Mouse (Mus musculus) hindbrain, postnatal 0 days (tissue): Measurements from ENCODE around the gene Ftsj1. TPM values are rescaled to one million over a fixed set of nuclear protein-coding genes. Genes with fewer than 3 reads are reported as not detected.
A peak's percentile ranks its signal among the peaks of the same experiment; 100 is the strongest.

Experiments
- ATAC-seq: fragments of 200-750 bp; cut with Nextera tagmentation; 2 replicates; pipeline ENCODE4 v1.8.0; 2017; ENCODE audit warnings: mild to moderate bottlenecking, moderate TSS enrichment, moderate library complexity
- DNase-seq: peaks from one replicate; pipeline ENCODE4 v3.0.0-alpha.2; 2015; ENCODE audit warnings: low spot score
- H3K27ac ChIP-seq: fragments of 300-500 bp; sonication (generic); 2 replicates; pipeline ENCODE4 v1.5.1; 2014; ENCODE audit warnings: mild to moderate bottlenecking
- H3K27me3 ChIP-seq: fragments of 300-500 bp; sonication (generic); 2 replicates; pipeline ENCODE4 v1.6.1; 2014; ENCODE audit warnings: low read length, mixed read lengths; ENCODE audit not compliant: insufficient read depth
- H3K36me3 ChIP-seq: fragments of 300-500 bp; sonication (generic); 2 replicates; pipeline ENCODE4 v1.6.1; 2014; ENCODE audit warnings: low read length, mixed read lengths; ENCODE audit not compliant: insufficient read depth
- H3K4me1 ChIP-seq: fragments of 300-500 bp; sonication (generic); 2 replicates; pipeline ENCODE4 v1.6.1; 2014; ENCODE audit warnings: antibody characterized with exemption, low read length, mixed read lengths; ENCODE audit not compliant: insufficient read depth
- H3K4me2 ChIP-seq: fragments of 300-500 bp; sonication (generic); 2 replicates; pipeline ENCODE4 v1.6.1; 2014; ENCODE audit warnings: low read depth, mild to moderate bottlenecking, low read length, moderate library complexity, mixed read lengths
- H3K4me3 ChIP-seq: fragments of 300-500 bp; sonication (generic); 2 replicates; pipeline ENCODE4 v1.5.1; 2014; ENCODE audit warnings: low read length
- H3K9ac ChIP-seq: fragments of 300-500 bp; sonication (generic); replicated peaks from 2 replicates; pipeline ENCODE4 v1.6.1; 2014; ENCODE audit warnings: mild to moderate bottlenecking, low read length, moderate library complexity, mixed read lengths
- H3K9me3 ChIP-seq: fragments of 300-500 bp; sonication (generic); 2 replicates; pipeline ENCODE4 v1.6.1; 2016; ENCODE audit warnings: low read length, mixed read lengths
- CTCF ChIP-seq: IDR thresholded peaks from 2 replicates; pipeline ENCODE4 v1.5.1; 2016; ENCODE audit warnings: antibody characterized with exemption, control low read depth, low read depth
- WGBS: fragments of 180-500 bp; shearing (Covaris S2); extraction: QIAGEN DNeasy Blood & Tissue Kit; methylation state at CpG from one replicate; pipeline ENCODE4 v1.1.7; 2014; 5-methylcytosine and 5-hydroxymethylcytosine counted together
- polyA plus RNA-seq: library from polyadenylated mRNA; unstranded; fragments of >200 nt; fragmentation: Nextera tagmentation; extraction: Ambion mirVana; gene quantifications from 2 replicates; pipeline ENCODE4 v1.2.1, GENCODE M21; 2015
- total RNA-seq: library from RNA; depleted of rRNA; stranded (reverse); fragments of >200 nt; gene quantifications from 2 replicates; pipeline ENCODE4 v1.2.3, GENCODE M21; 2014

Gene Ftsj1
- total and polyA plus RNA-seq, 2 experiments from 2014 or later, result 39.8 to 44.4 TPM

GRCm38 (mm10) chrX:8206015-8206693 lies 46.1 kb downstream of the Ftsj1 start, which contains the start of gene Porcn:
Gene Porcn, minus strand, starts transcription at chrX:8206525.
- no peaks in the 10 kb centered on the region for H3K9me3 ChIP-seq
- H3K4me2 ChIP-seq, result peak within 1 kb of the TSS; percentile 60
- no peaks in the 10 kb centered on the region for H3K27me3 ChIP-seq
- TF ChIP-seq CTCF, result no peak
- DNase-seq (peak; percentile 89), ATAC-seq (peak; percentile 95)
- H3K27ac ChIP-seq, result peak within 1 kb of the TSS; percentile 74
- 23% methylated on average over 46 of the region's 46 CpGs for WGBS
- H3K36me3 ChIP-seq, result no peaks in the 10 kb centered on the region
- peak within 1 kb of the TSS; percentile 64 for H3K9ac ChIP-seq
- H3K4me3 ChIP-seq, result peak within 1 kb of the TSS; percentile 54
- 0 out of 2 replicates have a peak, but pooled peaks cover 2% of the 10 kb centered on the region for H3K4me1 ChIP-seq

GRCm38 (mm10) chrX:8205551-8205950 lies 46.7 kb downstream of the Ftsj1 start:
- Histone ChIP-seq H3K4me1 (0 out of 2 replicates have a peak, but pooled peaks cover 2% of the 10 kb centered on the region), H3K4me2 (peak overlapping the region; percentile 60), H3K27me3 (no peaks in the 10 kb centered on the region), H3K4me3 (peak overlapping the region; percentile 54), H3K9me3 (no peaks in the 10 kb centered on the region), H3K27ac (peak overlapping the region; percentile 74), H3K9ac (peak overlapping the region; percentile 64), H3K36me3 (no peaks in the 10 kb centered on the region)
- no peak for TF ChIP-seq CTCF
- DNase-seq, result peak; percentile 12
- WGBS, result 37% methylated on average over 7 of the region's 7 CpGs
- peak; percentile 48 for ATAC-seq

GRCm38 (mm10) chrX:8205088-8205487 lies 47.1 kb downstream of the Ftsj1 start:
- no peak overlapping the region for H3K4me3 ChIP-seq

GRCm38 (mm10) chrX:8204076-8204475 lies 48.1 kb downstream of the Ftsj1 start:
- ATAC-seq, result no peak
- no peaks in the 10 kb centered on the region for H3K27me3 ChIP-seq
- no peak overlapping the region for H3K9ac ChIP-seq
- no peak overlapping the region for H3K4me3 ChIP-seq
- H3K4me1 ChIP-seq, result 0 out of 2 replicates have a peak, but pooled peaks cover 2% of the 10 kb centered on the region
- no peaks in the 10 kb centered on the region for H3K9me3 ChIP-seq
- WGBS, result 85% methylated on average over 10 of the region's 10 CpGs
- no peak overlapping the region for H3K27ac ChIP-seq
- DNase-seq, result no peak
- no peaks in the 10 kb centered on the region for H3K36me3 ChIP-seq
- TF ChIP-seq CTCF, result no peak
- H3K4me2 ChIP-seq, result no peak overlapping the region

More at GRCm38 (mm10) chrX:8205088-8205487, 47.1 kb downstream of the Ftsj1 start:
- Histone ChIP-seq H3K36me3 (no peaks in the 10 kb centered on the region), H3K4me2 (peak overlapping the region; percentile 60), H3K9ac (no peak overlapping the region), H3K27ac (peak overlapping the region; percentile 74; the same call in 1 of the 2 replicates), H3K9me3 (no peaks in the 10 kb centered on the region), H3K27me3 (no peaks in the 10 kb centered on the region), H3K4me1 (0 out of 2 replicates have a peak, but pooled peaks cover 2% of the 10 kb centered on the region)
- 73% methylated on average over 4 of the region's 4 CpGs for WGBS
- no peak for TF ChIP-seq CTCF
- DNase-seq (no peak), ATAC-seq (no peak; the same call in 1 of the 2 replicates)

GRCm38 (mm10) chrX:8203105-8203504 lies 49.1 kb downstream of the Ftsj1 start:
- 0 out of 2 replicates have a peak, but pooled peaks cover 2% of the 10 kb centered on the region for H3K4me1 ChIP-seq
- no peak overlapping the region for H3K27ac ChIP-seq
- H3K4me3 ChIP-seq, result no peak overlapping the region
- no peak overlapping the region for H3K4me2 ChIP-seq
- H3K27me3 ChIP-seq, result no peaks in the 10 kb centered on the region
- WGBS, result 85% methylated on average over 14 of the region's 14 CpGs
- DNase-seq (no peak), ATAC-seq (no peak)
- H3K36me3 ChIP-seq, result no peaks in the 10 kb centered on the region
- TF ChIP-seq CTCF, result no peak
- no peaks in the 10 kb centered on the region for H3K9me3 ChIP-seq
- no peak overlapping the region for H3K9ac ChIP-seq

- peak within 1 kb of the TSS; percentile 62 for H3K4me2 ChIP-seq
- WGBS, result 29% methylated on average over 10 of the region's 10 CpGs
- DNase-seq, result peak; percentile 56
- peak within 1 kb of the TSS; percentile 48 for H3K4me3 ChIP-seq
- H3K9ac ChIP-seq, result peak within 1 kb of the TSS; percentile 41; the same call in 1 of the 2 replicates
- peak; percentile 58 for ATAC-seq
- H3K4me1 ChIP-seq, result no peaks in the 10 kb centered on the region
- TF ChIP-seq CTCF, result no peak
- H3K9me3 ChIP-seq, result no peaks in the 10 kb centered on the region
- H3K36me3 ChIP-seq, result no peaks in the 10 kb centered on the region
- H3K27ac ChIP-seq, result peak within 1 kb of the TSS; percentile 64
- H3K27me3 ChIP-seq, result no peaks in the 10 kb centered on the region
Observed at GRCm38 (mm10) chrX:8193419-8193723, 58.8 kb downstream of the Ftsj1 start, which contains the start of gene Ebp. Gene Ebp, minus strand, starts transcription at chrX:8193512.
